In genomic region chr4:145369753-145370152, GRCm38 (mm10) we compare ENCODE assay signal across 32 mouse cellular contexts. TPM values are rescaled to one million over a fixed set of nuclear protein-coding genes. Genes with fewer than 3 reads are reported as not detected.
"Had no signal": no experiment of that assay in that cellular context is flagged by ENCODE, and none has a peak within 500 bp of the region (broad histone marks: within the 10 kb centered on the region; RNA-seq: fewer than 3 reads in every experiment).

No protein-coding gene starts in this region.

- DNase-seq: left cerebral cortex, postnatal 4 days; liver; liver, embryonic 13.5 days; liver, postnatal 0 days; lung, adult 18-20 months; lung, adult 2 months; lung, embryonic 14.5 days; lung, postnatal 10 days; lung, postnatal 14 days; lung, postnatal 36 days; lung, postnatal 4 days; midbrain, embryonic 14.5 days had no signal

- ATAC-seq: liver, embryonic 12.5 days; liver, postnatal 0 days; lung, postnatal 0 days; midbrain, embryonic 13.5 days; midbrain, embryonic 15.5 days; midbrain, embryonic 16.5 days had no signal

- H3K4me2 ChIP-seq: limb, embryonic 12.5 days; limb, embryonic 13.5 days; limb, embryonic 15.5 days; liver, embryonic 11.5 days; liver, embryonic 12.5 days; liver, embryonic 13.5 days; liver, embryonic 15.5 days; lung, embryonic 14.5 days; lung, embryonic 15.5 days; midbrain, embryonic 11.5 days; midbrain, embryonic 12.5 days; midbrain, embryonic 13.5 days; midbrain, embryonic 15.5 days had no signal

- H3K9ac ChIP-seq: limb, embryonic 12.5 days; limb, embryonic 13.5 days; limb, embryonic 15.5 days; liver, embryonic 12.5 days; liver, embryonic 13.5 days; liver, embryonic 14.5 days; liver, embryonic 15.5 days; liver, postnatal 0 days; lung, embryonic 14.5 days; lung, embryonic 15.5 days; midbrain, embryonic 12.5 days; midbrain, embryonic 13.5 days; midbrain, embryonic 15.5 days had no signal

- H3K36me3 ChIP-seq: limb, embryonic 10.5 days; limb, embryonic 12.5 days; limb, embryonic 13.5 days; limb, embryonic 15.5 days; liver, embryonic 12.5 days; liver, embryonic 13.5 days; liver, embryonic 15.5 days; lung, embryonic 15.5 days; midbrain, embryonic 10.5 days; midbrain, embryonic 12.5 days; midbrain, embryonic 13.5 days; midbrain, embryonic 15.5 days had no signal

- H3K4me1 ChIP-seq: limb, embryonic 10.5 days; limb, embryonic 12.5 days; limb, embryonic 13.5 days; limb, embryonic 15.5 days; liver, embryonic 12.5 days; liver, embryonic 13.5 days; liver, embryonic 15.5 days; lung, embryonic 15.5 days; midbrain, embryonic 10.5 days; midbrain, embryonic 12.5 days; midbrain, embryonic 13.5 days; midbrain, embryonic 15.5 days had no signal

- H3K27me3 ChIP-seq: limb, embryonic 12.5 days; limb, embryonic 13.5 days; limb, embryonic 15.5 days; liver, embryonic 12.5 days; liver, embryonic 13.5 days; liver, embryonic 15.5 days; lung, embryonic 15.5 days; megakaryocyte, embryonic 14.5 days; midbrain, embryonic 12.5 days; midbrain, embryonic 13.5 days; midbrain, embryonic 15.5 days had no signal

- H3K9me3 ChIP-seq: limb, embryonic 10.5 days; limb, embryonic 12.5 days; limb, embryonic 13.5 days; limb, embryonic 15.5 days; liver, embryonic 12.5 days; liver, embryonic 13.5 days; liver, embryonic 15.5 days; lung, embryonic 15.5 days; midbrain, embryonic 15.5 days had no signal

- H3K27ac ChIP-seq: limb, embryonic 10.5 days; limb, embryonic 12.5 days; limb, embryonic 13.5 days; limb, embryonic 15.5 days; liver, embryonic 12.5 days; liver, embryonic 13.5 days; liver, embryonic 14.5 days; liver, embryonic 15.5 days; lung, embryonic 15.5 days; macrophage; midbrain, embryonic 10.5 days; midbrain, embryonic 12.5 days; midbrain, embryonic 13.5 days; midbrain, embryonic 15.5 days had no signal

- H3K4me3 ChIP-seq: limb, embryonic 10.5 days; limb, embryonic 12.5 days; limb, embryonic 13.5 days; limb, embryonic 15.5 days; liver, embryonic 12.5 days; liver, embryonic 13.5 days; liver, embryonic 15.5 days; lung, embryonic 15.5 days; megakaryocyte, embryonic 14.5 days; midbrain, embryonic 10.5 days; midbrain, embryonic 12.5 days; midbrain, embryonic 13.5 days; midbrain, embryonic 15.5 days; myocyte had no signal

RNA-seq across cellular contexts. Expression of gene Tnfrsf8, which starts 54.8 kb away (rescaled TPM):
- polyA plus RNA-seq: liver, embryonic 11.5 days; liver, embryonic 12.5 days; liver, embryonic 13.5 days; liver, embryonic 16.5 days; midbrain, embryonic 10.5 days; midbrain, embryonic 12.5 days had no signal
